Mouse (Mus musculus) frontal cortex, postnatal 25 days (tissue): ENCODE measurements around the gene Mrpl43.

Experiments used
- DNase-seq, 2 experiments: peaks; one replicate each; pipeline ENCODE4 v3.0.0; 2022; ENCODE audit warnings: low spot score in 2 of 2

Mrpl43 gene

GRCm38 (mm10) chr19:45029571-45029970, 23.3 kb upstream of the Mrpl43 start:
- DNase-seq: no peak

- DNase-seq: no peak
Observed at GRCm38 (mm10) chr19:45028746-45029145, 22.5 kb upstream of the Mrpl43 start.

- no peak for DNase-seq
Observed at GRCm38 (mm10) chr19:45027848-45028247, 21.6 kb upstream of the Mrpl43 start.

- no peak for DNase-seq
Observed at GRCm38 (mm10) chr19:45026958-45027670, 20.9 kb upstream of the Mrpl43 start.

GRCm38 (mm10) chr19:45025937-45026568, 19.8 kb upstream of the Mrpl43 start:
- DNase-seq: no peak

DNA sequence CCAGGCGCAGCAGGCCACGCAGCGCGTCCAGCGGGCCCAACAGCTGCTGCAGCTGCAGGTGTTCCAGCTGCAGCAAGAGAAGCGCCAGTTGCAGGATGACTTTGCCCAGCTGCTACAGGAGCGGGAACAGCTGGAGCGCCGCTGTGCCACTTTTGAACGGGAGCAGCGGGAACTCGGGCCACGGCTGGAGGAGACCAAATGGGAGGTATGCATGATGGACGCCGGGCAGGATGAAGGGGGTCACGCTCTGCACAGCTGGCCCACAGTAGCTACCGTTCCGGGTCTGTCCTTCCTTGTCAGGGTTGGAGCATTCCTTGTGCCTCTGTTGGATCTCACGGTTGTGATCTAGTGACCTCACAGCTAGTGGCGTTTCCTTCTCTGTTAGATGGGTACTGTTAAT, 18.5 kb upstream of the Mrpl43 start:
- DNase-seq: no peak

- no peak for DNase-seq
Observed at GRCm38 (mm10) chr19:45023993-45024392, 17.8 kb upstream of the Mrpl43 start.

DNA sequence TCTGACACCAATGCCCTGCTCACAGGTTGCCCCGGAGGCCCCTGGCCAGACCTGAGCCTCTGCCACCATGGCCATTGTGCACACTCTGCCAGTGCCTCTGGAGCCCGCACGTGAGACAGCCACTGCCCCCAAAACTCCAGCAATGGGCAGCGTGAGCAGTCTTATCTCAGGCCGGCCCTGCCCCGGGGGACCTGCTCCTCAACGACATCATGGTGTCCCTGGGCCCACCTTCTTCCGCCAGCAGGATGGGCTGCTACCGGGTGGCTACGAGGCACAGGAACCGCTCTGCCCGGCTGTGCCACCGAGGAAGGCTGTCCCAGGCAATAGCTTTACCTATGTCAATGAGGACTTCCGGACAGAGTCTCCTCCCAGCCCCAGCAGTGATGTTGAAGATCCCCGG, 15.1 kb upstream of the Mrpl43 start:
- DNase-seq: no peak

GRCm38 (mm10) chr19:45020348-45020747, 14.1 kb upstream of the Mrpl43 start:
- DNase-seq: no peak

GRCm38 (mm10) chr19:45018351-45018831, 12.1 kb upstream of the Mrpl43 start:
- no peak for DNase-seq

DNA sequence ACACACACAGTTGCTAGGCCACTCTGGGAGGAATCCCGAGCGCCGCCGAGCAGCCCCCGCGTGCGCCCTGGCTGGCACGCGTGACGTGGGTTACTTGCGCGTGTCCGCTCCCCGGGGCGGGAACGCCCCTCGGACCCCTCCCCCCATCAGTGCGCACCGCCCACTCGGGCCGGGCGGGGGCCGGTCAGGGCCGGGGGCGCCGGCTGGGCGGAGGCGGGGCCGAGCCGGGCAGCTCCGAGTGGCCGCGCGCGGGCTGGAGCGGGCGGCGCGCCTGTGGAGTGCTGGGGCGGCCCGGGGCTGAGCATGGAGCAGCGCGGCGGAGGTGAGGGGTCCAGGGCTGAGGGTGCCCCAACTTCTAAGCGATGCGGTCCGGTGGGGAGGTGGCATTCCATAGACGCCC, 11.7 kb upstream of the Mrpl43 start:
- DNase-seq: peak; percentile 61 to 62

GRCm38 (mm10) chr19:45017216-45017771, 11.1 kb upstream of the Mrpl43 start:
- DNase-seq: peak; percentile 55 to 65

GRCm38 (mm10) chr19:45016341-45017215, 10.3 kb upstream of the Mrpl43 start:
- DNase-seq: no peak

- no peak for DNase-seq
Observed at GRCm38 (mm10) chr19:45015518-45016281, 9.5 kb upstream of the Mrpl43 start.

- DNase-seq: no peak
Observed at GRCm38 (mm10) chr19:45014981-45015402, 8.8 kb upstream of the Mrpl43 start.

- DNase-seq: no peak
Observed at GRCm38 (mm10) chr19:45014335-45014971, 8.2 kb upstream of the Mrpl43 start, which contains the start of gene Lzts2. Lzts2 (plus strand) TSS chr19:45014414.

GRCm38 (mm10) chr19:45013581-45014225, 7.5 kb upstream of the Mrpl43 start:
- no peak for DNase-seq

- DNase-seq: no peak
Observed at GRCm38 (mm10) chr19:45012636-45013035, 6.4 kb upstream of the Mrpl43 start.

GRCm38 (mm10) chr19:45012219-45012618, 6.0 kb upstream of the Mrpl43 start:
- DNase-seq: no peak

DNA sequence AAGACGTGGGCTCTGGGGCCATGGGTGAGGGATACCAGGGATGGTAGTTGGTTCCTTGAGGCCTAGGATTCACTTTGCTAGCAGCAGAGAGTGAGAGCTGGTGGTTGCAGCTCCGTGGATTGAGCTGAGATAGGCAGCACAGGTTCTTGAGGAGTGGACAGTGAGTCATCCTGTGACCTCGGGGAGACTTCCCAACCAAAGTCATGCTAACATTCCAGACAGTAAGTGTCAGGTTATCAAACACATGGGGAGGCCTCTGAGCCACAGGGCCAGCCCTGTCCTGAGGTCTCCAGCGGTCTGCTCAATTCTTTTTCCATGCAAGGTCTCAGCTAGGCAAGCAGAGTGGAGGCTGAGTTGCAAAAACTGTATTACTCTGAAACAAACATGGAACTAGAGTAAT, 4.4 kb upstream of the Mrpl43 start:
- DNase-seq: no peak
